Mouse (Mus musculus) monocyte, adult 59 days (primary cell): ENCODE measurements around the gene Ocm. TPM values are rescaled to one million over a fixed set of nuclear protein-coding genes. Genes with fewer than 3 reads are reported as not detected.

ENCODE experiments used
- total RNA-seq, 2 experiments: library from RNA; stranded (reverse); gene quantifications; one replicate each; pipeline ENCODE4 v1.2.4; 2023

Ocm gene
- not detected for total RNA-seq

GRCm38 (mm10) chr5:144026620-144027263, at the start of gene Ocm:
Gene Ocm, minus strand, starts transcription at chr5:144026670.

DNA sequence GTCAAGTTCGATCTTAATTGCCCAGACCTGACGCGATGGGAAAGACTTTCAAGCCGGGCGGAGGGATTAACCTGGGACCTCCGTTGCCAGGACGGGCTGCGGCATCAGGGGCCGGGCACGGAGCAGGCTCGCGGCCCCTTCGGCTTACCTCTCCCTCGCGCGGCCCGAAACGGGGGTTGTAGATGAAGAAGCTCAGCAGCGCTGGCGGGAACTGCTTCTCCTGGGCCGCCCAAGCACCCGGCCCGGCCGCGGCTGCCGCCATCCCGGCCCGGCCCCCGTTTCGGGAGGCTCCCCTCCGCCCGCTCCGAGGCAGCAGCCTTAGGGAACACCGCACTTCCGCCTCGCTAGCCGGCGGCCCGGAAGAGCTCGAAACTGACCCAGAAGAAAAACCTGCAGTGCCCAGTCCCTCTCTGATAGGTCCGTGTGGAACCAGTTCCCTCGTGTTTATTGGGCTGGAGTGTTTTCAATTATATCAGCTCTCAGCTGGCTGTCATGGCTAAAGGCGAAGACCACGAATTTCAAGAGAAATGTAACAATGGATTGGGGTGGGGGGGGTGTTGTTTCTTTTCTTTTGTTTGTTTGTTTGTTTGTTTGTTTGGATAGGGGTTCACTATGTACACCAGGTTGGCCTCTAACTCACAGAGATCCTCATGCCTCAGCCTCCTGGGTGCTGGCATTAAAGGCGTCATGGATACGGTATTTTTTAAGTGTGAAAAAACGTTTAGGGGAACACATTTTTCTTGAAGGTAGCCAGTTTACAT, 11.7 kb downstream of the Ocm start, which contains the start of gene Ccz1:
Gene Ccz1 (minus strand): TSS at position 327 of the 761 bp plus-strand sequence.

Other genes starting within 250 kb of the Ocm start
- 10 to 100 TPM; 55.3 to 60.3 TPM for gene Eif2ak1, start 208.9 kb downstream of the Ocm start, total RNA-seq
- not detected for gene Ankrd61, start 129.0 kb downstream of the Ocm start, total RNA-seq
- 10 to 100 TPM; 11.5 to 12.8 TPM for gene Aimp2, start 116.8 kb downstream of the Ocm start, total RNA-seq
- gene Pms2, start 116.7 kb downstream of the Ocm start, total RNA-seq: 10 to 100 TPM in 1 of 2 experiments, 1 to 10 TPM in 1; 7.7 to 13.6 TPM
- gene Gm42421, start 98.5 kb downstream of the Ocm start, total RNA-seq: under 1 TPM in 1 of 2 experiments, not detected in 1; 0.84 TPM
- gene Rsph10b, start 93.6 kb downstream of the Ocm start, total RNA-seq: not detected
- gene Ccz1, start 11.8 kb downstream of the Ocm start, total RNA-seq: 10 to 100 TPM; 57.7 to 63.0 TPM
- 10 to 100 TPM; 18.8 to 20.2 TPM for gene Lmtk2, start 73.8 kb upstream of the Ocm start, total RNA-seq
- under 1 TPM; 0.37 to 0.52 TPM for gene Bhlha15, start 163.6 kb upstream of the Ocm start, total RNA-seq
- 10 to 100 TPM; 36.7 to 45.8 TPM for gene Tecpr1, start 196.9 kb upstream of the Ocm start, total RNA-seq
- 100 to 1,000 TPM; 146 to 175 TPM for gene Bri3, start 217.8 kb upstream of the Ocm start, total RNA-seq